Mouse (Mus musculus): ENCODE measurements around the gene Insm1. TPM values are rescaled to one million over a fixed set of nuclear protein-coding genes. Genes with fewer than 3 reads are reported as not detected.

Insm1 gene
- total RNA-seq, 2 experiments from 2014 or later, result not detected

- Histone ChIP-seq H3K4me3 (no peak overlapping the region), H3K27ac (no peak overlapping the region)
- TF ChIP-seq CTCF (IDR thresholded peaks at IDR 0.05), result no peak
- intact Hi-C loops (cut with DNase I), result no loop called here
- DNase-seq, result no peak
Measured at GRCm38 (mm10) chr2:146258736-146259469, 37.2 kb downstream of the Insm1 start.

- TF ChIP-seq CTCF (IDR thresholded peaks at IDR 0.05), result no peak
- DNase-seq, result no peak
- Histone ChIP-seq H3K27ac (no peak overlapping the region), H3K4me3 (no peak overlapping the region)
- intact Hi-C loops (cut with DNase I), result no loop called here
Measured at GRCm38 (mm10) chr2:146259787-146260560, 38.3 kb downstream of the Insm1 start.

- no peak overlapping the region for H3K4me3 ChIP-seq
Measured at GRCm38 (mm10) chr2:146261146-146261545, 39.4 kb downstream of the Insm1 start.

GRCm38 (mm10) chr2:146262215-146262614, 40.5 kb downstream of the Insm1 start:
- TF ChIP-seq CTCF (IDR thresholded peaks at IDR 0.05), result no peak
- Histone ChIP-seq H3K27ac (no peak overlapping the region), H3K4me3 (no peak overlapping the region)
- intact Hi-C loops (cut with DNase I), result no loop called here
- no peak for DNase-seq

More at GRCm38 (mm10) chr2:146261146-146261545, 39.4 kb downstream of the Insm1 start:
- intact Hi-C loops (cut with DNase I), result no loop called here
- no peak overlapping the region for H3K27ac ChIP-seq
- no peak for DNase-seq
- no peak for TF ChIP-seq CTCF (IDR thresholded peaks at IDR 0.05)

GRCm38 (mm10) chr2:146262966-146263365, 41.2 kb downstream of the Insm1 start:
- TF ChIP-seq CTCF (IDR thresholded peaks at IDR 0.05), result no peak
- Histone ChIP-seq H3K4me3 (no peak overlapping the region), H3K27ac (no peak overlapping the region)
- intact Hi-C loops (cut with DNase I), result no loop called here
- no peak for DNase-seq

- Histone ChIP-seq H3K27ac (no peak overlapping the region), H3K4me3 (no peak overlapping the region)
- intact Hi-C loops (cut with DNase I), result no loop called here
- DNase-seq, result no peak
- no peak for TF ChIP-seq CTCF (IDR thresholded peaks at IDR 0.05)
Measured at GRCm38 (mm10) chr2:146265045-146265444, 43.3 kb downstream of the Insm1 start.

- no peak for TF ChIP-seq CTCF (IDR thresholded peaks at IDR 0.05)
- Histone ChIP-seq H3K27ac (no peak overlapping the region), H3K4me3 (no peak overlapping the region)
- no peak for DNase-seq
- intact Hi-C loops (cut with DNase I), result no loop called here
Measured at GRCm38 (mm10) chr2:146266539-146266938, 44.8 kb downstream of the Insm1 start.

Data from gastrocnemius, adult 2 months (tissue).